Mouse (Mus musculus) ES-E14 (cell line): ENCODE results near the gene Clrn3.

Experiments
- CHD2 ChIP-seq: IDR thresholded peaks from 2 replicates; pipeline ENCODE4 v1.6.1; 2014; ENCODE audit warnings: mild to moderate bottlenecking, low read depth, low read length, inconsistent platforms
- ZNF384 ChIP-seq: IDR thresholded peaks from 2 replicates; pipeline ENCODE4 v1.6.1; 2012; ENCODE audit warnings: low read depth, low read length, inconsistent platforms

GRCm38 (mm10) chr7:135464689-135465259 is 63.7 kb downstream of the Clrn3 start:
- TF ChIP-seq CHD2 (no peak), ZNF384 (no peak)
